Mouse (Mus musculus): Measurements from ENCODE around the gene Ctps. TPM values are rescaled to one million over a fixed set of nuclear protein-coding genes. Genes with fewer than 3 reads are reported as not detected.
A peak's percentile ranks its signal among the peaks of the same experiment; 100 is the strongest.

The Ctps gene
- total RNA-seq (2014; rRNA removed; ENCODE audit: low replicate concordance) (61.2 and 79.7 TPM in 2 replicates), polyA plus RNA-seq (2015; fragmentation: Nextera tagmentation; extraction: Ambion mirVana) (57.8 and 66.6 TPM in 2 replicates)

GRCm38 (mm10) chr4:120569486-120570437, at the start of gene Ctps:
Gene Ctps (minus strand): TSS chr4:120570276.
- H3K36me3 ChIP-seq (replicated peaks; ENCODE audit: control insufficient read depth, insufficient read depth, low read length): peaks cover 10% of the 10 kb centered on the region
- H3K27me3 ChIP-seq (ENCODE audit: control insufficient read depth, insufficient read depth, low read length): no peaks in the 10 kb centered on the region
- TF ChIP-seq EP300 (IDR thresholded peaks at IDR 0.05; ENCODE audit: low read depth) (peak; percentile 39; the same call in 1 of the 2 replicates), CTCF (IDR thresholded peaks at IDR 0.05; ENCODE audit: low read depth) (no peak)
- H3K4me3 ChIP-seq (ENCODE audit: low read depth, low read length): peak within 1 kb of the TSS; percentile 62
- H3K4me1 ChIP-seq (ENCODE audit: control insufficient read depth, insufficient read depth): peaks cover 37% of the 10 kb centered on the region
- H3K27ac ChIP-seq (ENCODE audit: low read depth): peak within 1 kb of the TSS; percentile 97
- peak within 1 kb of the TSS; percentile 75 for H3K9ac ChIP-seq (replicated peaks; ENCODE audit: low read depth, low read length)
- peak within 1 kb of the TSS; percentile 88 for H3K4me2 ChIP-seq (ENCODE audit: low read depth, low read length)
- DNase-seq (ENCODE audit: low spot score) (peak; percentile 95), ATAC-seq (ENCODE audit: insufficient read depth, low read depth) (peak; percentile 92)
- WGBS: under 1% methylated on average over 85 of the region's 97 CpGs
- no peaks in the 10 kb centered on the region for H3K9me3 ChIP-seq (replicated peaks; ENCODE audit: control insufficient read depth, low read length)

- no peaks in the 10 kb centered on the region for H3K27me3 ChIP-seq (ENCODE audit: control insufficient read depth, insufficient read depth, low read length)
- H3K4me1 ChIP-seq (ENCODE audit: control insufficient read depth, insufficient read depth): peaks cover 14% of the 10 kb centered on the region
- DNase-seq (ENCODE audit: low spot score): no peak
- H3K36me3 ChIP-seq (replicated peaks; ENCODE audit: control insufficient read depth, insufficient read depth, low read length): no peaks in the 10 kb centered on the region
- no peak for ATAC-seq (ENCODE audit: insufficient read depth, low read depth)
- H3K4me3 ChIP-seq (ENCODE audit: low read depth, low read length): no peak overlapping the region
- no peak overlapping the region for H3K9ac ChIP-seq (replicated peaks; ENCODE audit: low read depth, low read length)
- H3K4me2 ChIP-seq (ENCODE audit: low read depth, low read length): no peak overlapping the region
- no peaks in the 10 kb centered on the region for H3K9me3 ChIP-seq (replicated peaks; ENCODE audit: control insufficient read depth, low read length)
- WGBS: 54% methylated on average over 13 of the region's 13 CpGs
- no peak for TF ChIP-seq CTCF (IDR thresholded peaks at IDR 0.05; ENCODE audit: low read depth)
- no peak; the same call in 1 of the 2 replicates for TF ChIP-seq EP300 (IDR thresholded peaks at IDR 0.05; ENCODE audit: low read depth)
- peak overlapping the region; percentile 99 for H3K27ac ChIP-seq (ENCODE audit: low read depth)
Measured at GRCm38 (mm10) chr4:120616199-120617025, 46.3 kb upstream of the Ctps start.

GRCm38 (mm10) chr4:120615528-120616081, 45.5 kb upstream of the Ctps start:
- 0 out of 2 replicates have a peak overlapping the region, but pooled peaks have one; percentile 46 for H3K9ac ChIP-seq (replicated peaks; ENCODE audit: low read depth, low read length)
- H3K4me3 ChIP-seq (ENCODE audit: low read depth, low read length): no peak overlapping the region
- peaks cover 20% of the 10 kb centered on the region for H3K4me1 ChIP-seq (ENCODE audit: control insufficient read depth, insufficient read depth)
- peak; percentile 81 for ATAC-seq (ENCODE audit: insufficient read depth, low read depth)
- no peaks in the 10 kb centered on the region for H3K36me3 ChIP-seq (replicated peaks; ENCODE audit: control insufficient read depth, insufficient read depth, low read length)
- 20% methylated on average over 10 of the region's 10 CpGs for WGBS
- H3K27me3 ChIP-seq (ENCODE audit: control insufficient read depth, insufficient read depth, low read length): no peaks in the 10 kb centered on the region
- H3K27ac ChIP-seq (ENCODE audit: low read depth): peak overlapping the region; percentile 99
- no peaks in the 10 kb centered on the region for H3K9me3 ChIP-seq (replicated peaks; ENCODE audit: control insufficient read depth, low read length)
- TF ChIP-seq CTCF (IDR thresholded peaks at IDR 0.05; ENCODE audit: low read depth): no peak; the same call in 1 of the 2 replicates
- peak; percentile 50; the same call in 1 of the 2 replicates for TF ChIP-seq EP300 (IDR thresholded peaks at IDR 0.05; ENCODE audit: low read depth)
- no peak overlapping the region for H3K4me2 ChIP-seq (ENCODE audit: low read depth, low read length)
- DNase-seq (ENCODE audit: low spot score): peak; percentile 94

- TF ChIP-seq EP300 (IDR thresholded peaks at IDR 0.05; ENCODE audit: low read depth): no peak
- TF ChIP-seq CTCF (IDR thresholded peaks at IDR 0.05; ENCODE audit: low read depth): no peak
- no peak overlapping the region for H3K4me2 ChIP-seq (ENCODE audit: low read depth, low read length)
- no peak overlapping the region for H3K4me3 ChIP-seq (ENCODE audit: low read depth, low read length)
- no peaks in the 10 kb centered on the region for H3K27me3 ChIP-seq (ENCODE audit: control insufficient read depth, insufficient read depth, low read length)
- H3K9me3 ChIP-seq (replicated peaks; ENCODE audit: control insufficient read depth, low read length): no peaks in the 10 kb centered on the region
- no peak for DNase-seq (ENCODE audit: low spot score)
- ATAC-seq (ENCODE audit: insufficient read depth, low read depth): no peak
- no peak overlapping the region for H3K9ac ChIP-seq (replicated peaks; ENCODE audit: low read depth, low read length)
- peak overlapping the region; percentile 99 for H3K27ac ChIP-seq (ENCODE audit: low read depth)
- no peaks in the 10 kb centered on the region for H3K36me3 ChIP-seq (replicated peaks; ENCODE audit: control insufficient read depth, insufficient read depth, low read length)
- WGBS: 66% methylated on average over 9 of the region's 9 CpGs
- peaks cover 28% of the 10 kb centered on the region for H3K4me1 ChIP-seq (ENCODE audit: control insufficient read depth, insufficient read depth)
Measured at GRCm38 (mm10) chr4:120614644-120615043, 44.6 kb upstream of the Ctps start.
